Mouse (Mus musculus) midbrain, embryonic 12.5 days (tissue): ENCODE results near the gene Dnmt3a. TPM values are rescaled to one million over a fixed set of nuclear protein-coding genes. Genes with fewer than 3 reads are reported as not detected.

Source experiments
- ATAC-seq: fragments of 200-750 bp; cut with Nextera tagmentation; 2 replicates; pipeline ENCODE4 v1.8.0; 2017; ENCODE audit warnings: low read depth, moderate TSS enrichment, moderate library complexity; ENCODE audit not compliant: low FRiP score
- H3K27ac ChIP-seq: fragments of 300-500 bp; sonication (generic); replicated peaks from 2 replicates; pipeline ENCODE4 v1.5.1; 2016; ENCODE audit warnings: mild to moderate bottlenecking
- H3K27me3 ChIP-seq: fragments of 300-500 bp; sonication (generic); 2 replicates; pipeline ENCODE4 v1.6.1; 2016; ENCODE audit warnings: mild to moderate bottlenecking
- H3K36me3 ChIP-seq: fragments of 300-500 bp; sonication (generic); 2 replicates; pipeline ENCODE4 v1.6.1; 2016
- H3K4me1 ChIP-seq: fragments of 300-500 bp; sonication (generic); 2 replicates; pipeline ENCODE4 v1.6.1; 2016
- H3K4me2 ChIP-seq: fragments of 300-500 bp; sonication (generic); replicated peaks from 2 replicates; pipeline ENCODE4 v1.6.1; 2016; ENCODE audit warnings: mild to moderate bottlenecking, moderate library complexity
- H3K4me3 ChIP-seq: fragments of 300-500 bp; sonication (generic); 2 replicates; pipeline ENCODE4 v1.5.1; 2016; ENCODE audit warnings: mild to moderate bottlenecking
- H3K9ac ChIP-seq: fragments of 300-500 bp; sonication (generic); replicated peaks from 2 replicates; pipeline ENCODE4 v1.6.1; 2016; ENCODE audit warnings: mild to moderate bottlenecking, moderate library complexity
- H3K9me3 ChIP-seq: fragments of 300-500 bp; sonication (generic); 2 replicates; pipeline ENCODE4 v1.6.1; 2016; ENCODE audit warnings: mild to moderate bottlenecking
- WGBS: fragments of 180-500 bp; shearing (Covaris S2); methylation state at CpG from one replicate; pipeline ENCODE4 v1.1.7; 2016; 5-methylcytosine and 5-hydroxymethylcytosine counted together
- polyA plus RNA-seq: library from polyadenylated mRNA; unstranded; fragments of >200 nt; fragmentation: Nextera tagmentation; extraction: Ambion mirVana; gene quantifications from 2 replicates; pipeline ENCODE4 v1.2.1, GENCODE M21; 2016

Dnmt3a gene
- polyA plus RNA-seq, 1 experiment from 2014 or later, result 143 TPM

DNA sequence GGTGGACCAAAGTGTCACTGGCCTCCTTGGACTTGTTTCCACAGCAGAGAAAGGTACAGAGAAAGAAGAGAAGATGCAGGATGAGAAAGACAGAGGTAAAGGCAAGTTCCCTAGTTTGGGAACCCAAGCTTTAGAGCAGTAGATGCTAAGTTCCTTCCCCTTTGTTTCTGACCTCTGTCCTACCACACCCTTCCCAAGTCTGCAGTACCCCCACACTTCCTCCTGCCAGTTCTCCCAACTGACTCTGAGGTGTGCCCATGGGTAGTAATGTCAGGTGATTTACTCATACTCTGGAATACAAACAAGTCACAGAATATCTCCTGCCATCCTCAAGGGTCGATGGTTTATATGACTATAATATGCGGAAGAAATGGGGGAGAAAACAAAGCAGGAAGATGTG lies 29.8 kb upstream of the Dnmt3a start:
- no peak overlapping the region for H3K27ac ChIP-seq
- no peaks in the 10 kb centered on the region for H3K27me3 ChIP-seq
- peaks cover 14% of the 10 kb centered on the region for H3K4me1 ChIP-seq
- ATAC-seq, result no peak
- no peak overlapping the region for H3K4me2 ChIP-seq
- no peak overlapping the region for H3K9ac ChIP-seq
- H3K4me3 ChIP-seq, result no peak overlapping the region
- H3K36me3 ChIP-seq, result no peaks in the 10 kb centered on the region
- 95% methylated on average over 2 of the region's 2 CpGs for WGBS
- no peaks in the 10 kb centered on the region for H3K9me3 ChIP-seq

DNA sequence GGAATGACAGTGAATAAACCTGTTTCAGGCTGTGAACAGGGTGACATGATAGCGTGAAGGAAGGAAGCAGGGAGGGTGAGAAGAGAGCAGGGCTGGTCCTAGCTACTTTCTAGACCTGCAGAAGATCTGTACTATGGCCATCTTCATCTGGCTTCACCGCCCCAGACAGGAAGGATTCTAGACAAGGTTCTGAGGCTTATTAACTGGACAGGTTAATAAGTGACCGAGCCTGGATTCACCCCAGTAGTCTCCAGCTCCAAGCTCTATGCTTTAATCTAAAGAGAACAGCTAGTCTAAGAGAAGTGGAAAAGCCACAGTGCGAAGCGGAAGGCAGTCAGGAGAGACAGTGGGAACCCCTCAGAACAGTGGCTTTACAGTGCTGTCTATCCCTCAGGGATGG lies 28.1 kb upstream of the Dnmt3a start:
- H3K27ac ChIP-seq, result no peak overlapping the region
- H3K4me2 ChIP-seq, result no peak overlapping the region
- no peaks in the 10 kb centered on the region; the same call in 1 of the 2 replicates for H3K27me3 ChIP-seq
- H3K4me1 ChIP-seq, result peaks cover 28% of the 10 kb centered on the region
- no peak overlapping the region for H3K4me3 ChIP-seq
- H3K9ac ChIP-seq, result no peak overlapping the region
- no peaks in the 10 kb centered on the region for H3K36me3 ChIP-seq
- 93% methylated on average over 5 of the region's 5 CpGs for WGBS
- H3K9me3 ChIP-seq, result no peaks in the 10 kb centered on the region
- no peak for ATAC-seq

DNA sequence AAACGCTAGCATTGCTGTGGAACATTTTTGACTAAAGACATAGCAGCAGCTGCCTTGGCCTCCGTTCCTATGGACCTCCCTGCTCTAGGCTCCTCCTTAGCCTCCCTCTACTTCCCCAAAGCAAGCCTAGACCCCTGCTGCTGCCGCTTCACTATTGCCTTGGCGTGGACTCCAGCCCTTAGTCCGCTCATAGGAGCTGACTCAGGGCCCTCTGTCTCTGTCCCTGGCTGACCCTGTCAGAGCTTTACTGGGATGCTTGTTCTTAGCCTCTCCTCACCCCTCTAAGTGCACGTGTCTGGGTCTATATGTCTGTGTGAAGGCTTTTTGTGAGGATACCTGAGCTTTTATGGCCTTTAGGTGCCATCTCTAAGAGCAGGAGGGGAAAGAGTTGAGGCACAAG lies 27.5 kb upstream of the Dnmt3a start:
- WGBS, result 79% methylated on average over 6 of the region's 6 CpGs
- H3K36me3 ChIP-seq, result no peaks in the 10 kb centered on the region
- no peaks in the 10 kb centered on the region for H3K9me3 ChIP-seq
- H3K27me3 ChIP-seq, result no peaks in the 10 kb centered on the region; the same call in 1 of the 2 replicates
- H3K9ac ChIP-seq, result no peak overlapping the region
- peaks cover 34% of the 10 kb centered on the region for H3K4me1 ChIP-seq
- no peak overlapping the region for H3K27ac ChIP-seq
- ATAC-seq, result no peak
- H3K4me3 ChIP-seq, result no peak overlapping the region
- H3K4me2 ChIP-seq, result no peak overlapping the region

DNA sequence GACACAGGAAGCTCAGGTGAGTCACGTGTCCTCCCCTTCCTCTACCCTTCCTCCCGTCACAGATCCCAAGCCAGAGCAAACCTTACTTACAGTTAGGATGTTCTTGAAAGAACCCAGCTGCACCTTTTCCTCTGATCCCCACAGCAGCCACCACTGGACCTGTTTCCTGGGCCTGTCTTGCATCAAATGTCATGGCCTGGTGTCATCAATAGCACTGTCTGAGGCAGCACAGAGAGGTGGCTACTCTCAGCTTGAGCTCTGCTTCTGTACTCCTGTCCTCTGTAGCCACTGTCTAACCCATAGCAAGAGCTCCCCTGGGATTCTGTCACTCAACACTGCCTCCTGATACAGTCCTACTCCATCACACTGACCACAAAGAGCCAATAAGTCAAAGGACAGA lies 26.2 kb upstream of the Dnmt3a start:
- H3K36me3 ChIP-seq, result no peaks in the 10 kb centered on the region
- no peak overlapping the region for H3K27ac ChIP-seq
- WGBS, result 81% methylated on average over 2 of the region's 2 CpGs
- no peaks in the 10 kb centered on the region; the same call in 1 of the 2 replicates for H3K27me3 ChIP-seq
- peaks cover 48% of the 10 kb centered on the region for H3K4me1 ChIP-seq
- H3K9me3 ChIP-seq, result no peaks in the 10 kb centered on the region
- no peak overlapping the region for H3K4me3 ChIP-seq
- ATAC-seq, result no peak
- H3K9ac ChIP-seq, result no peak overlapping the region
- no peak overlapping the region for H3K4me2 ChIP-seq

DNA sequence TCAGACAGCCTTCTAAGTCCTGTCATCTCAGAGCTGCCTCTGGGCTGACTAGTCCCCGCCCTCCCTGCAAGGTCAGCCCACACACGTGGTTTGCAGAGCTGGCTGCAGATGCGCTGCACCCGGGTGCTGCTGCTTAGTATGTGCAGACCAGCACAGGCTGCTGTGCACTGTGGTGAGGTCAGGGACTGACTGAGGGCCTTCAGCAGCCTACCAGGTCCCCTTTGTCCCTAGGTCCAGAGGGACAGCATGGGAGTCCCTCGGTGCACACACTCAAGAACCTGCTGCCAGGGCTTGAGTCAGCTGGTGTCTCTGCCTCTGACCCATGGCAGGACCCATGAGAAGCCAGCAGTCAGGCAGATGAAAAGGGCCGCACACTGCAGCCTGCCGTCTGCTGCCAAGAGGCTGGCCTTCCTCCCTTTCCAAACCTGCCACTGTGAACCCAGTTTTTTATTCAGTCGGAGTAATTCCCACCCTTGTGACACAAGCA lies 25.4 kb upstream of the Dnmt3a start:
- peak overlapping the region; percentile 11 for H3K4me2 ChIP-seq
- peak; percentile 72 for ATAC-seq
- H3K9me3 ChIP-seq, result no peaks in the 10 kb centered on the region
- no peak overlapping the region for H3K4me3 ChIP-seq
- H3K4me1 ChIP-seq, result peaks cover 50% of the 10 kb centered on the region
- H3K27me3 ChIP-seq, result no peaks in the 10 kb centered on the region; the same call in 1 of the 2 replicates
- WGBS, result 6% methylated on average over 8 of the region's 8 CpGs
- H3K27ac ChIP-seq, result peak overlapping the region; percentile 70
- no peaks in the 10 kb centered on the region for H3K36me3 ChIP-seq
- H3K9ac ChIP-seq, result no peak overlapping the region

DNA sequence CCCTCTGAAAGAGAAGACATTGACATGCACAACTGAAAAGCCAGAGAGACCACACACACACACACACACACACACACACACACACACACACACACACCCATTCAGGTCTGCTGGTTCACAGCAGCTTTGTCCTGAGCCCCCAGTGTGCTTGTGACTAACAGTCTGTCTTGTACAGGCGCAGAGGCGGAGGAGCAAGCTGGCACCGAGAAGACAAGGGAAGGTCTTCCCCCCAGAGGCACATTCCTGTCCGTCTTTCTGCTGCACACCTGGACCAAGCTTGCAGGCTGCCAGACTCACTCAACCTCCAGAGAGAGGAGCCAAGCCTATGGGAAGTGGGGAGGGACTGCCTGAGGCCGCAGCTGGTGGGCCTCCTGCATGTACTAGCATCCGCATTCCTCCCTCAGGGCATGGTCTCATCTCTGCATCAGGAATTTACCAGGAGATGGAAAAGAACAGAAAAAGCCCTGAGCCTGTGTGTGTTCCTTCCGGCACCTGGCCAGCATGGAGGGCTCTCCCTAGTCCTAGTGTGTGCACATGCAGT lies 24.8 kb upstream of the Dnmt3a start:
- H3K36me3 ChIP-seq, result no peaks in the 10 kb centered on the region
- no peak overlapping the region; the same call in 1 of the 2 replicates for H3K9ac ChIP-seq
- peak overlapping the region; percentile 11; the same call in 1 of the 2 replicates for H3K4me2 ChIP-seq
- no peaks in the 10 kb centered on the region for H3K9me3 ChIP-seq
- 28% methylated on average over 7 of the region's 7 CpGs for WGBS
- peaks cover 50% of the 10 kb centered on the region for H3K4me1 ChIP-seq
- H3K27ac ChIP-seq, result peak overlapping the region; percentile 70
- ATAC-seq, result peak; percentile 48
- H3K27me3 ChIP-seq, result no peaks in the 10 kb centered on the region; the same call in 1 of the 2 replicates
- H3K4me3 ChIP-seq, result no peak overlapping the region

DNA sequence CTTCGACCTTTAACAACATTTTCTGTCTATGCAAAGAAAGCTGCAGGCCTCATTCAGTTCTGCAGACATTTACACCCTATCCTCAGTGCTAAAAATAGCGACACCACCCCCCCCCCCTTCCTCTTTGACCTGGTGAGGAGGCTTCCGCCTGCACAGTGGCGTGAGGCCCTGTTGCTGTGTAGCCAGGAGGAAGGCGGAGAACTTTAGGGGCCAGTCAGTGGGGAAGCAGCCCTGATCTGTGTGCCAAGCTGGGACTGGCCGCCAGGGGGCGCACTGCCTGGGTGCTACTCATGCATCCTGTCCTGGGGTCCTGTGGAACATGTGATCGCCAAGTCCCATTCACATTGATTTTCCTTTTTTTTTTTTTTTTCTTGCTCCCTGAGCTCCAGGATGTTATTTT lies 24.3 kb upstream of the Dnmt3a start:
- 0 out of 2 replicates have a peak overlapping the region, but pooled peaks have one; percentile 11 for H3K4me2 ChIP-seq
- no peak overlapping the region; the same call in 1 of the 2 replicates for H3K9ac ChIP-seq
- H3K27me3 ChIP-seq, result no peaks in the 10 kb centered on the region; the same call in 1 of the 2 replicates
- no peaks in the 10 kb centered on the region for H3K36me3 ChIP-seq
- H3K4me3 ChIP-seq, result no peak overlapping the region
- H3K9me3 ChIP-seq, result no peaks in the 10 kb centered on the region
- ATAC-seq, result peak; percentile 74
- 18% methylated on average over 8 of the region's 8 CpGs for WGBS
- peak overlapping the region; percentile 70 for H3K27ac ChIP-seq
- peaks cover 50% of the 10 kb centered on the region for H3K4me1 ChIP-seq

DNA sequence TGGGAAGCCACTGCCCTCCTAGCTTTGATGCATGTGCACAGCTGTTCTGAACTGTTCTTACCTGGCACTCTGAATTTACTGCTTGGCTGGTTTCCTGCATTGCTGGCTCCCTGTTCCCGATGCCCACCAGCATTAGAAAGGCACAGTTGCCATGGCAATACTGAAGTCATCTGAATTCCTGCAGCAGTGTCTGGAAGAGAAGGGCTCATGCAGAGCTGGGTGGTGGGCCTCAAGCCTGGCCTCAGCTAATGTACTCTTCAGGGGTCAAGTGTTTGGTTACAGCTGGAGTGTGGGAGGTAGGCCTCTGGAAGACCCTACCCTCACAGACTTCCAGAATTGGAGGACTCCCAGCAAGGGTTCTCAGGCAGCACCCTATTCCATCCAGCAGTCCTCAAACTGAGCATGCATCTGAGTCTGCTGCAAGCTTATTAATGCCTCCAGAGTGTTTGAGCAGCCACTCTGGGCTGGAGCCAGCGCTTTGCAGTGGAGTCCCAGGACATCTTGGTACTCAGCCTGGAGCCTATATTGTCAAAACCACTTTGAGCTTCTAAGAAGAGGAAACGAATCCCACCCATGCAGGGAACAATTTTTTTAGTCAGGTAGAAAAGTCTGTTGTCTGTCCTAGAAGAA lies 22.5 kb upstream of the Dnmt3a start:
- Histone ChIP-seq H3K4me2 (no peak overlapping the region), H3K36me3 (no peaks in the 10 kb centered on the region), H3K27me3 (no peaks in the 10 kb centered on the region; the same call in 1 of the 2 replicates), H3K27ac (no peak overlapping the region), H3K9ac (no peak overlapping the region), H3K4me1 (peaks cover 68% of the 10 kb centered on the region), H3K9me3 (no peaks in the 10 kb centered on the region), H3K4me3 (no peak overlapping the region)
- 51% methylated on average over 3 of the region's 3 CpGs for WGBS
- no peak for ATAC-seq

DNA sequence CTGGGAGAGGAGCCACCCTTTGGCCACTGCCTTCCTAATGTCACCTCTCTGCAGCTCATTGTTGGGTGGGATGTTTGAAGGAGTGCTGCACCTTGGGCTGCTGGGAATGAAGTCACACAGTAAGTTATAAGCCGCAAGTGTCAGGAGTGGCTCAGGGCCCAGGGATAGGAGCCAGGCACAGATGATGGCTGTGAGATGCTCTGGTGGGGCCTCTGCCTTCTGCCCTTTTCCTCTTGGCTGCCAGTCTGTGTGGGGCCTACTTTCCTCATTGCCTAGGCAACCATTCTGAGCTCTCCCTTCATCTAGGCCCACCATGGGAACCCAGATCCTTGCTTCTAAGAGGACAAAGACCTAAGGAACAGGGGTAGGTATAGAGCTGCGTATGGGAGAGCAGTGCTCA lies 21.5 kb upstream of the Dnmt3a start:
- ATAC-seq, result no peak
- Histone ChIP-seq H3K4me3 (no peak overlapping the region), H3K27me3 (no peaks in the 10 kb centered on the region; the same call in 1 of the 2 replicates), H3K27ac (no peak overlapping the region), H3K4me2 (no peak overlapping the region), H3K36me3 (no peaks in the 10 kb centered on the region), H3K9ac (no peak overlapping the region; the same call in 1 of the 2 replicates), H3K9me3 (no peaks in the 10 kb centered on the region), H3K4me1 (peaks cover 75% of the 10 kb centered on the region)
- 75% methylated on average over 2 of the region's 2 CpGs for WGBS

DNA sequence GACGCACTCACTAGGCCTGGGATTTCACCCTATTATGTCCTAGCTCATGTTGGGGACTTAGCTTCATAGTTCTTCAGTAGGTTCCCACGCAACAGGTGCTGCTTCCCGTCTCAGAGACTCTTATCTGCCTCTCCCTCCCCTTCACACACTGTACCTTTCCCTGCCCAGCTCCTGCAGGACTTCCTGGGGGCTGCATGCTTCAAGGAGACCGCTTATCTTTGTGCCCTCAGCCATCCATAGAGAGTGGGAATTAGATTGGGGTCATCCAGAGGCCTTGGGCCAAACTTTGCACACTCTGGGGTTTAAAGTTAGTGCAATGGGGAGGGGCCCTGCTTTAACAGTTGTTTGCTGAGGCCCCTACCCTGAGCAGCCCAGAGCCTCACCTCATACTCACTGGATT lies 21.1 kb upstream of the Dnmt3a start:
- no peak for ATAC-seq
- Histone ChIP-seq H3K36me3 (no peaks in the 10 kb centered on the region), H3K27ac (no peak overlapping the region), H3K27me3 (no peaks in the 10 kb centered on the region; the same call in 1 of the 2 replicates), H3K9me3 (no peaks in the 10 kb centered on the region), H3K9ac (no peak overlapping the region), H3K4me3 (no peak overlapping the region), H3K4me2 (no peak overlapping the region), H3K4me1 (peaks cover 73% of the 10 kb centered on the region)
- WGBS, result 76% methylated on average over 4 of the region's 4 CpGs

DNA sequence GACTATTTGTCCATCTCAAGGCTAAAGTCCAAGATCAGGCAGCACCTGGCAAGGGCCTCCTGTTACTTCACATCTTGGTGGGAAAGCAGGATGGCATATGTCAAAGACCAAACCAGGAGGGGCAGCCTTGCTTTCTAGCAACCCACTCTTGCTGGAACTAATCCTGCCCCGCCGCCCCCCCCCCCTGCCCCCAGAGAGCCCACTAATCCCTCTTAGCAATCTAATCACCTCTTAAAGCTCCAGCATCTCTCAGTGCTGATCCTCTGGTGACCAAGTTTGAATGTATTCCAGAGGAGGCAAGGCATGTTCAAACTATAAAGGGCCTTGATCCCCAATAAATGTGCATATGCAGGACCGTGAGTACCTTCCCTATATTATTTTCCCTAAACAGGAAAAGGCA lies 18.8 kb upstream of the Dnmt3a start:
- H3K4me3 ChIP-seq, result no peak overlapping the region
- ATAC-seq, result no peak
- peaks cover 3% of the 10 kb centered on the region for H3K27me3 ChIP-seq
- no peaks in the 10 kb centered on the region for H3K9me3 ChIP-seq
- H3K4me2 ChIP-seq, result no peak overlapping the region
- no peaks in the 10 kb centered on the region for H3K36me3 ChIP-seq
- H3K9ac ChIP-seq, result no peak overlapping the region
- peaks cover 54% of the 10 kb centered on the region for H3K4me1 ChIP-seq
- no peak overlapping the region for H3K27ac ChIP-seq
- WGBS, result 7% methylated on average over 3 of the region's 3 CpGs

DNA sequence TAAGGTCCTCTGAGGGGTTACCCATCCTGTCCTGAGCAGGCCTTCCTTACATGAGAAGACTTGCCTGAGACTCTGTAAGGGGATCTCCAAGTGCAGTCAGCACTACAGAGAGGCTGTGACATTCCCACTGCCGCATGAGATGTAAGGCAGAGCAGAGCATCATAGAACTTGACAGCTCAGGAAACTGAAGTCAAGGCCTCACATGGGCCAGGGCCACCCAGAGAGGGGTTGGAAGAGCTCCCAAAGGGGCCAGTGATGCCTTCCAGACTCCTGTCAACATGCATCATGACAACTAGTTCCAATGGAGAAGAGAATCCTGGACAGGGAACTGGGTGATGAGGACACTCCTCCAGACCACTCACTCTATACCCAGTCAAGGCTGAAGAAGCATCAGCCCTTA lies 18.3 kb upstream of the Dnmt3a start:
- Histone ChIP-seq H3K4me1 (peaks cover 52% of the 10 kb centered on the region), H3K9ac (no peak overlapping the region), H3K27ac (no peak overlapping the region), H3K36me3 (no peaks in the 10 kb centered on the region), H3K4me2 (no peak overlapping the region), H3K27me3 (peaks cover 3% of the 10 kb centered on the region; the same call in 1 of the 2 replicates), H3K9me3 (no peaks in the 10 kb centered on the region), H3K4me3 (no peak overlapping the region)
- no peak for ATAC-seq
- 59% methylated on average over 1 of the region's 1 CpGs for WGBS
